Mouse (Mus musculus) embryo, embryonic 11.5 days (tissue): ENCODE results near the gene Gm20388.

Source experiments
- DNase-seq: peaks from one replicate; pipeline ENCODE4 v3.0.0-alpha.2; 2012; ENCODE audit warnings: low read depth, low spot score

Gene Gm20388

DNA sequence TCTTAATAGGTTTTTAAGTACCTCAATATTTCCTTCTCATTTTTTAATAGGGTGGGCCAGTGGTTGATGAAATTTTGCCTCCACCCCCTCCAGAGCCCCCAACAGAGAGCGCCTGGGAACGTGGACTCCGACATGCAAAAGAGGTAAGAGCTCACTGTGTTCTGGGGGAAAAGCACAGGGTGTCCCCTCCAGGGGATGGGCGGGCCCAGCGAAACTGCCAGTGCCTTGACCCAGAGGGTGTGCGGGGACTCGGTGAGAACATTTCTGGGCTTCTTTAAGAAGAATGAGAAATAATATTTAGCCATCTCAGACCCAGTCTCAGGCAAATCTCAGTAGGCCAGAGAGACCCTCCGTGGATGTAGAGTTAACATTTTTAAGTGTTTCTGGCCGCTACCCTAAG, 2487.5 kb downstream of the Gm20388 start:
- no peak for DNase-seq

DNA sequence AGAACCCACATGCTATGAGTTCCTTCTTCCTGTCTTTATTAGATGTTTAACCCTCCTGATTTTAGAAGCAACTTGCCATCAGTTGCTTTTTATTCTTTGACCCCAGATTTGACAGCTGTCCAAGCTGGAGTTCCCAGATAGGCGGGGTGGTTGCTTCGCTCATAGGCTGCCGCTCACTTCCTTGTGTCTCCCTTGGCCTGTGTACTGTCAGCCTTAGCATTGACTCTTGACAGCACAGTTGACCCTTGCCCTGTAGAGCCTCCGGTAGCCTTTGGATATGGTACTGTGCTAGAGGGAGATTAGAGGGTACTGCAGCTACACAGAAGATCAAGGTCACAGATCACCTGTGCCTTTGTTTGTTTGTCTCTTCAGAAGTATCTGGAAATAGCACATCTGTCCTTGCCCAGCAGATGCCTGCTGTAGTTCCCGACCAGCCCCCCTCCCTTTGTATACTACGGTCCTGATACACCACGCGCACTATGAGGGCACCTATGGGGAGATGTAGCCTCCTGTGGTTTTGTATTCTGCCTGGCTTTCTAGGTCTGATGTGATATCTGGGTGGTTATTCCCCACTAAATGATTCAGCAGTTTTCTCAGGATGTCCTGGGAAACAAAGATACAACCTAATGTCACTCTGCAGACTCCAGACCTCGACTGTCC, 2494.6 kb downstream of the Gm20388 start:
- DNase-seq = no peak

GRCm38 (mm10) chr8:122407678-122408077, 2497.0 kb downstream of the Gm20388 start:
- no peak for DNase-seq

- DNase-seq = no peak
Observed at GRCm38 (mm10) chr8:122414311-122414710, 2503.7 kb downstream of the Gm20388 start.

GRCm38 (mm10) chr8:122415554-122415953, 2504.9 kb downstream of the Gm20388 start:
- no peak for DNase-seq

GRCm38 (mm10) chr8:122419881-122420555, 2509.4 kb downstream of the Gm20388 start:
- no peak for DNase-seq

DNA sequence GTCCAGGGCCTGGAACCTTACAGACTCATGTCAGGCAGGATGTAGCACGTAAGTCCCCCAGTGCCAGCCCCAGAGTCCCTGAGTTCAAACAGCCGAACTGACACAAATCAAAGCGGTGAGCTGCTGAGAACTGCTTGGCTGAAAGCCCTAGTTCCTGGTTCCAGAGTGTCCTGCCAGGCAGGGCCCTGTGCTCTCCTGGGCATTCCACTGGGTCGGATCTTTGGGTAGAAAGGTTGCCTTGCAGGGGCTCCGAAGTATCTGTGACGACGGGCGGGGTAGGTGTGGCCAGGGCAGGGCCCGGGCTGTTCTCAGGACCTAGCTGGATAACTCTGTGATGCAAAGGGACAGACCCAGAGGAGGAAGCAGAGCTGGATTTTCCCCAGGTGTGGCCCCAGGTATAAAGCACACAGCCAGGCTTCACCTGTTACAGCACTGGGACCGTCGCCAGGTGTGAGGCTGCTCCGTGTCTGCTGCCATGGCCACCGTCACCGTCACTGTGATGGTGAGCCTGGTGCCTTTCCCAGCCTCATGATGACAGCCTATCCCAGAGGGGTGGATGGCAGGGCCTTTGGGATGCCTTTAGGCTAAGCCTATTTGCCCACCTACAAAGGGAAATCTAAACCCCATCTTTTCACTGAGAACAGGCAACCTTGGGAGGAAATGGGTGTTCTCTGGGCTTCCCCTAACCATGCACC, 2510.9 kb downstream of the Gm20388 start, which contains the start of gene Il17c:
TSS of gene Il17c (plus strand) at position 645 of the 695 bp plus-strand sequence.
- no peak for DNase-seq

GRCm38 (mm10) chr8:122423217-122423616, 2512.6 kb downstream of the Gm20388 start:
- no peak for DNase-seq

- no peak for DNase-seq
Observed at GRCm38 (mm10) chr8:122423659-122424058, 2513.0 kb downstream of the Gm20388 start.

GRCm38 (mm10) chr8:122426145-122426544, 2515.5 kb downstream of the Gm20388 start:
- DNase-seq = no peak

DNA sequence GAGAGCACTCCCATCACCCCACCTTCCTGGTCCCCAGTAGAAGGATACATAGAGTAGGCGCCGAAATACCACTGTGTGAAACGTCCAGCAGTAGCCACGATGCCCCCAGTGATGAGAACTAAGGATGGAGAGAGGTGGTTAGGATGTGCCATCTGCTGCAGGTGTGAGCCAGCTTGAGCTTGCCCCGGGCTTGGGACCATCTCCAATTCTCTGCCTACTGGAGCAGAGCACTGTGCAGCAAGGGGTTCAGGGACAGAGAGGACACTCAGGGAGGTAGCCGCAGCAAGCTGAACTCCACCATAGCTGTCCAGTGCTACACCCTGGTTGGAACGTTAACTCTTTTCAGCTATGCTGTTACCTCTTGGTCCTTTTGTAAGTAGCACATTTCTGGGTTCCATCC, 2517.0 kb downstream of the Gm20388 start:
- DNase-seq = no peak

GRCm38 (mm10) chr8:122428163-122428562, 2517.5 kb downstream of the Gm20388 start:
- no peak for DNase-seq

GRCm38 (mm10) chr8:122430058-122430636, 2519.5 kb downstream of the Gm20388 start:
- no peak for DNase-seq

DNA sequence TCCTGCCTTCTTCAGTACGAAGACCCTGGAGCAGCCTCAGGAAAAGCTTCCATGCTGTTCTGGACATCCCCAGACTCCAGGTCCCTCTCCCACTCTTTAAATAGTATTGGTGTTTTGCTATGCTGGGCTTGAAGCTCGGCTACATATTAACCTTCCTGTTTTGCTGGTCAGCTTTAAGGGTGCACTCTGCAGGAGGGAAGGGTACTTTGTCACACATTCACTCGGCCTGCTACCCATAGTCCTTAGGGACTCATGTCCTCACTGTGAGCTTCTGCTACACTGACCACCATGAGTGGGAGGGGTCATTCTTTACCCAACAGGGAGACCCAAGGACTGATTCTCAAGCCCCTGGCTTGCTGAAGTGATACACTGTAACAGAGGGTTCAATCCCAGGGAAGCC, 2520.0 kb downstream of the Gm20388 start:
- DNase-seq = no peak

DNA sequence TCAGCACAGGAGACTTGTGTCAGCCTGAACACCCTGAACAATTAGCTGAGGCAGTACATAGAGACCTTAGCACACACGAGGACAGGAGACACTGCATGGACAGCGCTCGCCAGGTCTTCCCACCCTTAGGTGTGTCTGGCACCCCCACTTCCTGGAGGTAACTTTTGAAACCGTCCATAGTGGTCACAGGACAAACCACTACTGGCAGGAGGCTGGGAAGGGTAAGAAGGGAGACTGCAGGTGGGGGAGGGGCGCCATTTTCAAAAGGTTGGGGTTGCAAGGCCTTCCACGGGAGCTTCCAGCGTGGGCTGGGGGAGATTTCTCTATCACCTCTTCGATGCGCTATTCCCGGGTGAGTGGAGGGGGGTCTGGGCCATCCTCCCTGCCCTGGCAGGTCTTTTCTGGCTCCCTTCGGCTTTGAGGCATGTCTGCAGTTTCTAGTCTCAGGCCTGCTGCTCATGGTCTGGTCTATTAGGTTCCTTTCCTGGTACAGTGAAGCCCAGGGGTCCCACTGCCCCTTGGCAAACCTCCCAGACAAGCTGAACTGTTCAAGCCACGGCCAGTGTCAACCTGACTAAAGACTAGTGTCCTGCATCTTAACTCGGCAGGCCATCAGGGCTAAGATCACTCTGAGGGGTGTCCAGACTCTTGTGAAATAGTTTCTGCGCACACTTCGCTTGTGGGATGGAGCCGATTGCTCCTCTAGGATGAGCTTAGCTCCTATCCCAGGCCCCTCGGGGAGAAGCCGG, 2521.2 kb downstream of the Gm20388 start:
- no peak for DNase-seq

GRCm38 (mm10) chr8:122432443-122433268, 2522.0 kb downstream of the Gm20388 start, which contains the start of gene Cyba:
Gene Cyba, minus strand, starts transcription at chr8:122432930.
- peak; percentile 22 for DNase-seq

DNA sequence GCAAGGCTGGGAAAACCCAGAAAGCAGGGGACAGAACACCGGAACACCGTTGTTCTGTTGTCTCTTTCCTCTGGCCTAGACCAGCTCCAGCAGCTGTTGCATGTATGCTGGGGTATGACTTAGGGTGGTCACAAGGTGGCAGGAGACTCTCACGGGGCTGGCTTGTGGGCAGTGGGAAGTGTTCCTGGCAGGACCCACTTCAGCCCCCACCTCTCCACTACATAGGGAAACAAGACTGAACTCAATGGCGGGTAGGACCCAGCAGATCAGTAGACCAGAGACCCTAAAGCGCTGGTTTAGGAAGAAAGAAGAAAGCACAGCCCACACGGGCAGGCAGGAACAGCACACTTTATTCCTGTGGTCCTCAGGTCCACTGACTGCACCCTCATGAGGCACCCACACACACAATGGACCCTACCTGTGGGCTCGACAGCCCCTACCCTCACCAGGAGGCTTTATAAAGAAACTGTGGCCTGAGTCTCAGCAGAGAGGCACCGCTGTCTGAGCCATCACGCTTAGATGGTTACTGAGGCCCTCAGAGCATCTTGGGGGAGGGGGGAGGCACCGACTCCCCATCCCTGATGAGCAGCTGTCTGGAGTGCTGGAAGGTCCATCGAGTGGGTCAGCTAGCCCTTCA, 2522.7 kb downstream of the Gm20388 start:
- no peak for DNase-seq

GRCm38 (mm10) chr8:122435375-122435774, 2524.7 kb downstream of the Gm20388 start:
- DNase-seq = no peak

- DNase-seq = no peak
Observed at GRCm38 (mm10) chr8:122436146-122436545, 2525.5 kb downstream of the Gm20388 start.

DNA sequence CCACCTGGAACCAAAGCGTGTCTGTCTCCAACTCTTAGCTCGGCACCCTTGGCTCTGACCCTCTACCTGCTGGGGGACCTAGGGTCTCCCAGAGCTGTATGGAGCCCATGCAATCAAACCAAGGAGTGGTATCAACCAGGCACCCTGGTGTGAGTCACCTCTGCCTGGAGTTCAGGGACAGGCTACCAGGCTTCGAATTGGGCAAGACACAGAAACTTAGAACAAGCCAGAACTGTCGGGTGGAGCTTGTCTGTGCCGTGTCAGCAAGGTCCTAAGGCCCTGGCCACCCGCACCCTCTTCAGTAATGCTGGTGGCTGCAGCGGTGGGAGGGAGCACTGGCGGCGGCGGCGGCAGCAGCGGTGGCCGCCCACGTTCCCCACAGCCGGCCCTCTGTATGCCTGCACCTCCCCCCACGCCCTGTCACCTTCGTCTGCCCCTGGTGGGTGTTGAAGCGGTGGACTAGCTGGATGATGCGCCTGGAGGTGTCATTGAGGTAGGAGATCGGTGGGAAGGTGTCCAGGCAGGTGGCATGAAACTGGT, 2526.0 kb downstream of the Gm20388 start:
- DNase-seq = no peak
